Mouse (Mus musculus) heart, adult 11 months (tissue): ENCODE results near the gene Cdc42bpb.

Experiments used
- DNase-seq: peaks from one replicate; pipeline ENCODE4 v3.0.0; 2022

The Cdc42bpb gene

GRCm38 (mm10) chr12:111275150-111275841 lies 102.2 kb downstream of the Cdc42bpb start:
- no peak for DNase-seq

DNA sequence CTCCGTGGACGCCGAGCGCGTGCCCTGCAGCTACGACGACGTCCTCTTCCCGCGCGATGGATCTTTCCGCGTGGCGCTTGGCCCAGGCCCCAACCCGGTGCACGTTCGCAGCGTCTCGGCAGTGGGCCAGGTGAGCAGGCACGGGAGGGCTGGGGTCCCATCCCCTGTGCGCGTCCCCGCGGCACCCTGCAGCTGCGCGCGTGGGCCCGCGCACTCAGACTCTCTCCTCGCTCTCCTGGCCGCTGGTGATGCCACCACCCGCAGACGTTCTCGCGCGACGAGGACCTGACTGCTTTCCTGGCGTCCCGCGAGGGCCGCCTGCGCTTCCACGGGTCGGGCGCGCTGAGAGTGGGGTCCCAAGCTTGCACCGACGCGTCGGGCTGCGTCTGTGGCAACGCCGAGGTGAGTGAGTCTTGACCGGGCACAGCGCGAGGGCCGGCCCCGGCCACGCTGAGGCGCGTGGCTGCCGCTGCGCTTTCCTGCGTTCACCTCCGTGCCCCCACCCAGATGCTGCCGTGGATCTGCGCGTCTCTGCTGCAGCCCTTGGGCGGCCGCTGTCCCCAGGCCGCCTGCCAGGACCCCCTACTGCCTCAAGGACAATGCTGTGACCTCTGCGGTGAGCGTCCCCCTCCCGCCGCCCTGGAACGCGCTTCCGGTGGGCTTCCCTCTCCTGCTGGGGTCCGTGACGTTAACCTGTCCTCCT lies 102.9 kb downstream of the Cdc42bpb start:
- no peak for DNase-seq

- DNase-seq: no peak
Observed at GRCm38 (mm10) chr12:111274006-111274405, 103.5 kb downstream of the Cdc42bpb start.

DNA sequence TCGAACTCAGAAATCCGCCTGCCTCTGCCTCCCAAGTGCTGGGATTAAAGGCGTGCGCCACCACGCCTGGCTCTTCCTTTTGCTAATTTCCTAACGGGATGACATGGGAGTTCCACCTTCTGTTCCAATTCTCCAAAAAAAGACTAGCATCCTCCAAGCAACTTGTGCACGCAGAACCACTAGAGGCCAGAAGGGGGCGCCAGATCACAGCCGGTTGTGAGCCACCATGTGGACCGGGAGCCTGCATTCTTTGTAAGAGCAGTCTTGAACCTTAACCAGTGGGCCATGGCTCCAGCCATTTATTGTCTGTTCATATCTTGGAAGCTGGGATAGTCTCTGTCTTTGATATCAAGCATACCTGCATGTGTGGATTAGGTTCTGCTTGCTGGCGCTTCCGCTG lies 105.1 kb downstream of the Cdc42bpb start:
- peak; percentile 94 for DNase-seq

DNA sequence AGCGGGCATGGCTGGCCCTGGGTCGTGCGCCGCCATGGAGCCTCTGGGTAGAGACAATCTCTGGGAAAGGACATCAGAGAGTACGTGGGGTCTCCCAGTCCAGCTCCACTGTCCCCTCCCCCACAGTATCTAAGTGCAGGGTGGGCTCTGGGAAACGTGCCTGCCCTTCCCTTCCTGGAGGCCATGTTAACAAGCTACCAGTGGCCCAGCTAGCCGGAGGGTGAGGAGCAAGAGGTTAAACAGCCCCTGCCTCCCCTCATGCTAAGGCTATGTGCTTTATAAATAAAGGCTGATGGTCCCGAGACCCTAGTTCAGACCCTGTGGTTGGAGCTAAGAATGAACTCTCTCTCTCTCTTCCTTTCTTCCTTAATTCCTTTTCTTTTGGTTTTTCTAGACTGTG lies 105.6 kb downstream of the Cdc42bpb start:
- no peak for DNase-seq

DNA sequence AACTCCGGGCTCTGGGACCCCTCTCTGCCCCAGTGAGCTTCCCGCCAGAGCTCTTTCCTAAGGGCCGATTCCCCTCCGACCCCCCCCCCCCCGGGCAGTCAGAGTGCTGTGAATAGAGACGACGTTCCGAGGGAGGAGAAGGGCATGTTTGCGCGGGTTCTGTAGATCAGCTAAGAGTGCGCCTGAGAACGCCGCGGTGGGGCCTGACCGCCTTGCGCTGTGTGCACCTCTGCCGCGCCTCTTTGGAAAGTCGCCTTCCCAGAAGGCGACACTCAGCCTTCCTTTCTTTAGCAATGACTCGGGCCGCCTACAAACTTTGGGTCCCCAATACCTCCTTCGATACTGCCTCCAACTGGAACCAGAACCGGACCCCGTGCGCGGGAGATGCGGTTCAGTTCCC lies 106.1 kb downstream of the Cdc42bpb start:
- no peak for DNase-seq

DNA sequence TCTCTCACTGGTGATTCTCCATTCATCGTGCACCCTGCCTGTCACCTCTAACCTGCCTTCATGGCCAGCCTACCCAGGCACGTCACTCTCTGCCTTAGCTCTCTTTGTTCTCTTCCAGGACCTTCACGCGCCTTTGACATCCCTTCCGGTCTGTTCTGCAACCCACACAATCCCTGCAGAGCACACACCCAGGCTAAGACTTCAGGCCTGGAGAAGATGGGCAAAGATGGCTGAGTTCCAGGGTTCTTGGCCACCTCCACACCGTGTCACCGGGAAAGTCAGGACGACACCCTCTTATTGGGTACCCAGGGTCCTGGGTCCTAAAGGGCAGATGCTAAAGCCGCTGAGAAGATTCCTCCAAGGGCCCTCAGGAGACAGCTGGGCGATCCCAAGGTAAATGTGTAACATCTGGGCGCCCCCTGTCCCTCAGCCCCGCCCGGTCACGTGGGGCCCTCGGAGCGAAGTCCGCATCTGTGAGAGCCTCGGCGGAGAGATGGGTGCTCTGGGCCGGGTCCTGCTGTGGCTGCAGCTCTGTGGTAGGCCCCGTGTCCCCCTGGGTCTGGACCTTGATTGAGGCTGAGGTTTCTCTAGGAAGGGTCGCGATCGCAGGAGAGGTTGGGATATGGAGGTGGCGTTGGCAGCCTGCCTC lies 106.8 kb downstream of the Cdc42bpb start, which contains the start of gene Amn:
Amn (plus strand) TSS at position 467 of the 649 bp plus-strand sequence.
- no peak for DNase-seq

- no peak for DNase-seq
Observed at GRCm38 (mm10) chr12:111267673-111268325, 109.7 kb downstream of the Cdc42bpb start.

- DNase-seq: no peak
Observed at GRCm38 (mm10) chr12:111266592-111266991, 110.9 kb downstream of the Cdc42bpb start.

DNA sequence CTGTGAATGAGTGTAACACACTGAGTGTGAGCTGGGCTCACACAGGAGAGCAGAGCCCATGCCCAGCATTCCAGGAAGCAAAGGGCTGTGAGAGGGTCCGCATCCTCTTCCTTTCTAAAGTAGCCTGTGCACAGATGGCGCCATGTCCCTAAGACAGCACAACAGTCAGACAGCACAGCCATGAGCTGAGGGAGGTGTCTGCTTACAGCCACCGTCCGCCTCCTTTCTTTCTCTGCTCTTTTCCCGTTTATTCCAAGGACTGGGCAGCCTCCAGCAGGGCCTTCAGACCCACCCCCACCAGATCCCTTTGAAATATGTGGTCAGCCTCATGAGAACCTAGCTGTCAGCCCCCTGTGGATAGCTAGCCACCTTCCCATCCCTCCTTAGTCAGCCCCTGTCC lies 112.3 kb downstream of the Cdc42bpb start:
- DNase-seq: no peak

DNA sequence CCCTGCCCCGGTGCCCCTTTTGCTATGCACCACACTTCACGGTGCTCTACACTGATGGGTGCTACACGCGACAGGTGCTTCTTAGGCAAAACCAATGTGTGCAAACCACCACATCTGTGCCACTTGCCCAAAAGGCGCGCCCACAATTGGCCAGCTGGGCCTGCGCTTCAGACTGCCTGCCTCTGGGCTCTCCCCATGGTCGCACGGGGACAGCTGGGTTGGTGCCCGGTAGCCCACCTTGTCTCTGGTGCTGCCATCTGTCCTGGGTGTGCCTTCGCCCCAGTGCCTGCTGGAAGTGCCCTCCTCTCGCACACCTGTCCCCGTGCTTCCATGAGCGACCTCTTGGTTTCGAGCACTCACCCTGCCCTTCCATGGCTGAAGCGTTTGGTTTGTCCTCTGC lies 113.9 kb downstream of the Cdc42bpb start:
- no peak for DNase-seq

- no peak for DNase-seq
Observed at GRCm38 (mm10) chr12:111251227-111251626, 126.3 kb downstream of the Cdc42bpb start.

DNA sequence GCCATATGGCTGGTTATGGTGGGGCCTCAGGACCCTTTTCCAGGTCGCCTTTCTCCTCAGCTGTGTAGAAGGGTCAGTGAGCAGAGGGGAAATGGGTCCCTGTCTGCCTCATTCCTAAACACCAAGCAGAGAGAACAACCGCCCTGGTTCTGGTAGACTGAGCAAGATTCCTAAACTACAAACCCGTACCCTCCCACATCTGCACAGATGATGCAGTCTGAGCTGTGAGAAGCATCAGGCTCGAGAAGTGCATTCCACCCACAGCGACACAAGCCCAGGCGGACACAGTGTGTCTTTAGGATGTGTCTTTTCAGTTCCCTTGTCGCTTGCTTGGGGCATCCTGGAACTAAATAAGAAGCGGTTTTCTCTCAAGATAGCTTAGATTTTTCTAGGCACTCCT lies 127.4 kb downstream of the Cdc42bpb start:
- no peak for DNase-seq

DNA sequence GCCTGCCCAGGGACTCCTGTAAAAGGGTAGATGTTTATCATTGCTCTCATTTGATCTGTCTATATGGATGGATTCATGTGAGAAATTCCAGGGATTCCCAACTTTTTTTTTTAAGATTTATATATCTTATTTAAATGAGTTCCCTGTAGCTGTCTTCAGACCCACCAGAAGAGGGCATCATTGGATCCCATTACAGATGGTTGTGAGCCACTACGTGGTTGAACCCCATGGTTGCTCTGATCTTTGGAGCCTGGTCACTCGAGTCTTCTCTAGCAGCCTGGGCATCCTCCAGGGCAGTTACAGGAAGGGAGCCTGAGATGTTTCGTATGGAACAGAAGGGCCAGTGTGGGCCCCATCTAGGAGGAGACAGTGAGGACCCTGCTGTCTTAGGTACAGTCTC lies 128.4 kb downstream of the Cdc42bpb start:
- no peak for DNase-seq

GRCm38 (mm10) chr12:111246808-111247464 lies 130.6 kb downstream of the Cdc42bpb start:
- DNase-seq: no peak

- DNase-seq: no peak
Observed at GRCm38 (mm10) chr12:111245070-111245469, 132.4 kb downstream of the Cdc42bpb start.

GRCm38 (mm10) chr12:111243733-111244132 lies 133.8 kb downstream of the Cdc42bpb start:
- no peak for DNase-seq
